Mouse (Mus musculus) kidney, postnatal 14 days (tissue): ENCODE results near the gene Nploc4.
"Not testable (repeated sequence)": the region's sequence is repeated elsewhere in the genome, so short reads cannot be mapped to it uniquely, and the experiment has no call there.

Source experiments
- DNase-seq: peaks from one replicate; pipeline ENCODE4 v3.0.0; 2022; ENCODE audit warnings: mixed read lengths

The Nploc4 gene

DNA sequence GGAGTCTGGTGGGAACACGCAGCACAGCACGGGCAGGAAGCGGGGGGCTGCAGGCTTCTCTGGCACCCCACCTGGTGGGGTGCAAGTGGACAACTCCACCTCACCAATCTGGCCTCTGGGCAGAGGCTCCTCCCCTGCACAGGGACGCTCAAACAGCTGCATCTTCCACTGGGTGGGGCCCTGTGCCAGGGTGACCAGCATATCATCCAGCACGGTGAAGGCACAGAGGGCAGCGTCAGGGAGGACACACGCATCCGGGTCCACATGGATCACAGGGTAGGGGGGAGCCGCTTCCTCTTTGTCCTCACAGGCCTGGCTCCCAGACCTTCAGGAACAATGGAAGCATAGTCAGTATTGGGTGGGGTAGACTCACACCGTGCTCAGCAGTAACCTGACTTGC is 60.2 kb downstream of the Nploc4 start:
- DNase-seq: no peak

DNA sequence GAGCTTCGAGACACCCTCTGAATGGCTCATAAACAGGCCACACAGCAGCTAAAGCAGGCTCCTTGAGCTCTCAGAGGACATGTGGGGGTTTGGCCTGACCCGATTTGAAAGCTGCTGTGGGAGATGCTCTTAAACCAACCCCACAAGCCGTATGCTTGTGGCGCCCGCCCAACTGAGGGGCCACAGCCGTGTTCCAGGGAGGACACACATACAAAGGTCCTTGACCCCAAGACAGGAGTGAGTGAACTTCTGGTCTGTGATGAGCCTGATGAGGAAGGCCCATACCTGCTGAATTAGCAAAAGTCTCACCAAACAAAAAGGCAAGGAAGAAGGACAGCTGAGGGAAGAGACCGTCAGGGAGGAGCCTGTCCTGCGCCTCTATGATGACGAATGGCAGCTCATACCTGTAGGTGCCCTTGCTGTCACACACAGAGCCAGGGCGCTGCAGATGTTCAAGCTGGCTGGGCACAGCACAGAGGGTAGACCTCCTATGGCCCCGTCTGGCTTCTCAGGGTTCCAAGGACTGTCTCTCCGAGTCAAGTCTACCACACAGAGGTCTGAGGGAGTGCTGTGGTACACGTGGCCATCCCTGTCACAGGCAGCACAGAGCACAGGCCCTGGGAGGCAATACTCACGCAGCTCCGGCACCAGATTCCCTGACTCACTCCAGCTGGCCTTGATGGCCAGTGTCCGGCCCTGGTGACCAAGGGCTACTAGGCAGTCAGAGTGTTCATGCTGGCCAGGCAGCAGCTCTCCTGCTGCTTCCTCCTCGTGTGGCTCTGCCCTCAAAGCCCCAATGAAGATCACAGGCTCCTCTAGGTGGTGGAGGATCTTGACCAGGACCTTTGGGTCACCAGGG is 61.0 kb downstream of the Nploc4 start:
- no peak for DNase-seq

DNA sequence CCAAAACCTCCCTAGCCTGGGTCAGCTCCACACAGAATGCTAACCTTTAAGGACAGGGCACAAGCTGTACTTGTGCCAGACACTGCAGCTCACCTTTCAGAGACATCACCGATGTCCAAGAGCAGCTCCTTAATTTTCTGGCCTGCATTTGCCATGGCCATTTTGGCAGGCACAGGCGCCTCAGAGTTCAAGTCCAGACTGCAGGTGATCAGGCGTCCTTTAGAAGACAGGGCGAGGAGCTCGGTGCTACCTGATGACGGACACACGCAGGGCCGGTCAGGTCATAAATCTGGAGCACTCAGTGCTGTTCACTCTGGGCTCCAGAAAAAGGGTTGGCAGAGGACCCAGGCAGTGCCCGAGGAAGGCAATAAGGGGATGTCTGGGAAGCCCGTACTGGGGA is 62.2 kb downstream of the Nploc4 start:
- no peak for DNase-seq

DNA sequence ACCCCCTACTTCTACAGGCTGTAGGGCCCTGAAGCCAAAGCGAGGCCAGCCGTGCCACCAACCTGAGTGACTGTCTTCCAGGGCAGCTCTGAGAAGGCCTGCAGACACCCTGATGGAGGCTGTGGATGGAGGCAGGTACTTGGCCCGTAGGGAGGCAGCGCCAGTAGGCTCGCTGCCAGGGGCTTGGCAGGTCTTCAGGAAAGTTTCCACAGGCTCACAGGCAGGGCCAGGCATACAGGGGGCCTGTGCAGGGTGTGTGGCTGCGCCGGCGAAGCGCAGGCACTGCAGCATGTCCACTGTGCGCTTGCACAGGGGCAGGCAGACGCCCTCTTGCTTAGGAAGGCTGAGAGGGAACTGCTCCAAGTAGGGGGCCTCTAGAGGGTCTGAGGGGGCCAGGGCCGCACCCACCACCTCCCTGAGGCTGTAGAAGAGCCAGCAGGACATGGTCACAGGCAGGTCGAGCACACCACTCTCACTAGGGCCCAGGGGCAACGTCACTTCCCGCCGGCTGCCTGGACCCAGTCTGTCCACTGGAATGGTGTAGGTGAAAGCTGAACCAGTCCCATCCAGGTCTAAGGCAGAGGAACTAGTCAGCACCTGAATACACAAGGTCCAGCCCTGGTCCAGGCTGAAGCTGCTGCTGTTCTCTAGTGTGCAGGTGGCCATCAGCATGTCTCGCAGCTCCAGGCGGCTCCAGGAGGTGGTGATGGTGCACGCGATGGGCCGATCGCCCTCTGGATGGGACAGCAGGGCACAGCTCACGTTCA is 63.5 kb downstream of the Nploc4 start:
- DNase-seq: peak; percentile 44

DNA sequence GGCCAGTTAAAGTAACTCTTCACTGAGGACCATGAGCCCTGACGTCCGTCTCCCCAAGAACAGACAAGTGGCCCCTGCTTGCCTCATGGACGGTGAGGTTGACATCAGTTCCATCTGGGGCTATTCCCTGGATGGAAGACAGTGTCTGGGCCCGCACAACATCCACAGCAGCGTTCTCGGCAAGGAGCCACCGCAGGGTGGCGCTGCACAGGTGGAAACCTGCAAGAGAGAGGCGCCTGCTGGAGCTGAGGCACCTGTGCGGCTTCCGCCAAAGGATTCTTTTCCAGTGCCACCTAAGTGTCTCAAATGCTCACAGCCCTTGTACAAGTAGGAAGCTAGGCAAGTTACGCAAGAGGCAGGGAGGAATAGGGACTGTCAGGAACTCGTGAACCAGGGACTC is 64.5 kb downstream of the Nploc4 start:
- DNase-seq: no peak

DNA sequence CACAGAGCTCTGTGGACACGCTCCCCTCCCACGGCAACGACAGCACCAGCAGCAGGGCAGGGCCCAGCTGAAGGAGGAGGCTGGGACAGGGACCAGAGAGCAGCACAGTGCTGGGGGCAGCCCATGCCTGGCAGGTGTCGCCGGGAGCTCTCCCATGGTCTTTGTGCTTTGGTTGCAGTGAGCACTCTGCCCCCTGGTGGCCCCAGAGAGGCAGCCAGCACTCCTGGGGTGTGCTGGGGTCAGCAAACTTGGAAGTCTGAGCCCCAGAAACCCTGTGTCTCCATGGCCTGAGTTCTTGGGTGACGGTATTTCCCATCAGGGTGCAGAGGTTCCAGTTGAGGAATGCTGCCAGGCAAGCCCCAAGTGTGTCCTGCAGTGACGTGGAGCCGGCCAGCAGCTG is 67.9 kb downstream of the Nploc4 start:
- DNase-seq: peak; percentile 81

DNA sequence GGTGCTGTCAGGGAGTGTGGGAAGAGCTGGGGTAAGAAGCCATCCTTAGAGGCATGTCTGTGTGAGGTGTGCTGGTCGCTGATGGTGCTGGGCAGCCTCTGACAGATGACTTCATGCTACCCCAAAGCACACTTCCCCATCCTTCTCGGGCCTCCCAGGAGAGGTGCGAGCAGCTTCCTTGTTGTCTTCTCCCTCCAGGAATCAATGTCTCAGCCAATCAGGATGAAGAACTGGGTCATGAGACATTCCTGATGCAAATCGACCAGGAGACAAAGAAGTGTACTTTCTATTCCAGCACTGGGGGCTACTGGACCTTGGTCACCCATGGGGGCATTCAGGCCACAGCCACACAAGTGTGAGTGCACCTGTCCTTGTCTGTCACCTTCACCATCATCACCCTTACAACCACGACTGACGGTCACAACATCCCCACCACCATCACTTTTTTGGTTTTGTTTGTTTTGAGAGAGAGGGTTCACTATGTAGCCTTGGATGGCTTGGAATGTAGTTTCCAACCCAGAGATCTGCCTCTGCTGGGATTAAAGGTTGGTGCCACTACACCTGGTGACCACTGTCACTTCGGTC is 71.0 kb downstream of the Nploc4 start:
- no peak for DNase-seq

DNA sequence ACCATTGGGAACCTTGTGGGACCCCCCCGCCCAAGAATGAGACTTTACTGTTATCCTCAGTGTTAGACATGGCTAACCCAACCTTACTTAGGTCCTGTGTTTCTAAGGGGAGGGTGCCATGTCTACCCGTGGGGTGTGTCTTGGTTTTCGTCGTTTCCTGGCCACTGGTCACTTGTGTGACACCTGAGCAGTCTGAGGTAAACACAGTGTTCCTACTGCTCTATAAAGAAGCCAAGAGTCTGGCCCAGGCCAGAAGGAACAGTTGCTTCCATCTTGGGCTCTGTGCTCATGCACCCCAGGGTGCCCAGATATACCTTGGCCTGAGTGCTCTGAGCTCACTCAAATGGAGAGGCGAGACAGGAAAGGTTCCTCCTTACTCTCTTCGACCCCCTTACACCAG is 74.6 kb downstream of the Nploc4 start:
- no peak for DNase-seq

DNA sequence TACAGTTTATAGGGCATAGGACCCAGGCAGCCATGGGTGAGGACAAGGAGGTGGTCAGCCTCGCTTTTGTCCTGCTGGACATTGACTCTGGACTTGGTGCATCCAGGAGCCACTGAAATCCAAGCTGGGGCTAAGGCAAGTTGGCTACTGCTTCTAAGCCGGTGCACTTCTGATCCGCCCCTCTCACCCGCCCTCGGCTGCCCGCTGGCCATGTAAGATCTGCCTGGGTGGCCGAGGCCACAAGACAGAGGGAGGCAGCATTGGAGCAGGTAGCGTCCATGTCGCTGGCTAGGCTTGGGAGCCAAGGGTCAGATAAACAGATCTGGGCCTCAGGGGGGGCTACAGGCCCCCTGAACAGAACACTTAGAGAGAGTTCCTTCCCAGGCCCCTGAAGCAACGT is 76.2 kb downstream of the Nploc4 start, which contains the start of gene Fscn2:
TSS of gene Fscn2 (plus strand) at position 240 of the 400 bp plus-strand sequence.
- DNase-seq: no peak

DNA sequence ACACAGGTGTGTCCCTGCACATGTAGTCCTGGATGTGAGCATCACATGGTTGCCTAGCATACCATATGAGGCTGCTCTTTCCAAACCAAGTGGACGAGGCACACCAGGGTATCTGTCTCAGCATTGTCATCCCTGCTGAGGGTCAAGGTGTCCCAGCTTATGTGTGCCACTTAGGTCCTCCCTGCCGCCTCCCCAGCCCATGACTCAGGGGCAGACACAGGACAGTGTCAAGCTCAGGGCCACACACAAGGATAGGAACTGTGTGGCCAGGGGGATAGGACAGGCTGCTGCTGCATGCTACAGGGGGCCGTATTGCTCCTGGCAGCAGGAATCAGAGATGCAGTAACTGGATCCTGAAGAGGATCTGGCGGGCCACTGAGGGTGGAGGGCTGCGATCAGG is 76.8 kb downstream of the Nploc4 start:
- no peak for DNase-seq

DNA sequence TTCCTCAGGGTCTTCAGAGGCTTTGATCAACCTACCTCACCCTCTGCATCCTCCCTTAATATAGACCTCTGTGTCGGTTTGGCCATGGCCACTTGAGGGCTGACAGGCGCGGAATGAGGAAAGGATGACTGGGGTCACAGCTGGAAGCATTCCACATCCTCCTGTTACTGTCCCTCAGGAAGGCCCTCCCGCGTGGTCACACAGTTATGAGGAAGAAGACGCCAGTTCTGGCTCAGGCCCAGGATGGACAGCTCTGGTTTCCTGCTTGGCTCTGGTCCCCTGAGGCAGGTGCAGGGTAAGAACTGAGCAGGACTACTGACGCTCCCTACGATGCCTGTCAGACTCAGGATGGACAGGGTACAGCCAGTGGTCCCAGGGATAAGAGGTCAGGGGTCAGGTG is 77.4 kb downstream of the Nploc4 start:
- DNase-seq: peak; percentile 80

DNA sequence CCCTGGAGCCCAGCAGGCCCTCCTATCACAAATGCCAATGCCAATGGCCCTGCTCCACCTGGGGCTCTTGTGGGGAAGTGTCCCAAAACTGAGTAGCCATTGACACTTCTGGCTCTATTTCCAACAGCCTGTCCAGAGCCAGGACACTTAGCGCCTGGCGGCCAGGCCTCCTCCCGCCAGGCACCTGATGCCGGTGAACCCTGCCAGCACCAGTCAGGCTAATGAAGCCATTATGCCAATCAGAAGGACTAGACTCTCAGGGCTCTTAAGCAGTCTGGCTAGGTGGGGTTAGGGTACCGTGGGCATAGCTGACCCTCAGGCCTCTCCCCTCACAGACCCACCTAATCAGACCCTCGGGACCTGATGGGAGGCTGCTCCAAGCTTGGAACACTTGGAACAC is 78.1 kb downstream of the Nploc4 start:
- no peak for DNase-seq

DNA sequence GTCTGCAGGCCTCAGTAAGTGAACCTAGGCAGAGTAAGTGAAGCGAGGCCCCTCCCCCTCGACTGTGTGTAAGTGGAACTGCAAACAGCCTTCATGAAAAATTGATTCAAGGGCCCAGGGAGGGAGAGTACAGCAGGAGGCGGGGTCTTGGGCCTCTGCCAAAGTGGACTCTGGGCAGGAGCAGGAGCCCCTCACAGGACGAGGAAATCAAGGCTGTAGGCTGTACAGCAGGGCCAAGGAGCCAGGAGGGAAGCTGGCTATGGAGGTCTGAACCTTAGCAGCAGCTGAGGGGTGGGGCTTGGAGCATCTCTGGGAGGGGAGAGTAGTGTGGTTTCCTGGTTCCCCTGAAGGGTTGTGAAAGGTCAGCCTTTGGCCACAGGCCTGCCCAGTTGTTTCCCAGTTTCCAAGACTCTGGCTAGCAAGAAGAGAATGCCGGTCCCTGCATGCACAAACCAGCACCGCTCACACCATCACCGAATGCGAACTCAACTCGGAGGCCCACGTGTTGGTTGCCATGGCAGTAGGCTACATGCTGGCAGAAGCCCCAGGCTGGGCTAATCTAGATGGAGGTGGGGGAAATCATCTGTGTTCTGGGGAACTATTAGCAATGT is 79.6 kb downstream of the Nploc4 start:
- DNase-seq: peak; percentile 80

DNA sequence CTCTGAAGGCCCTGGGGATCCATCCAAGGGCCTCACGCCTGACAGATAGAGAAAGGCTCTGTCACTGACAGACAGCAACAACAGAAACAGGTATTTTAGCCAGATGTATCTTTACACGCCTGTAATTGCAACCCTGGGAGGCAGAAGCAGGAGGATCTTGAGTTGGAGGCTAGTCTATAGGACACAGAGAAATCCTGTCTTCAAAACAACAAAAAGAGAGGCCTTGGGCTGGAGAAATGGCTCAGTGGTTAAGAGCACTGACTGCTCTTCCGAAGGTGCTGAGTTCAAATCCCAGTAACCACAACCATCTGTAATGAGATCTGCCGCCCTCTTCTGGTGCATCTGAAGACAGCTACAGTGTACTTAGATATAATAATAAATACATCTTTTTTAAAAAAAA is 80.6 kb downstream of the Nploc4 start:
- no peak for DNase-seq

DNA sequence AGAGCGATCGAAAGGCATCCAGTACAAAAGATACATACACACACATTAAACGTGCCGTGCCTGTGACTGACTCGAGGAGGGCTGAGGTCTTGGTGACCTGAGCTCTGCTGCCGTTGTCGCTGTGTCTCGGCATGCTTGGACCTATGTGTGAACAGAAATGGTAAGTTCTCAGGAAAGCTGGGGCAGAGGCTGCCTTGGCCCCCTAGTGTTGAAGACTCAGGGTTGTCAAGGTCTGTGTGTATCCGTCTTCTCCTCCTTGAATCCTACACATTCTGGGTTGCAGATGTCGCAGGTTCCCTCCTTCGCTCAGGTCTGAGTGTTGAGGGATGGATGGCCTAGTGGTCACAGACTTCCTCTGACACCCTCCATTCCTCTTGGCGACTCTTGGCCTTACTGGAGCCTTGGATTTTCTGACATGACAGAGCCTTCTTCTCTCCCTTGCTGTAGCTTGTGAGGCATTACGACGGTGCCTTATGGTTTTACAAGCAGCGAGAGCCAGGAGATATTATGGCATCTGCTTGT is 81.1 kb downstream of the Nploc4 start:
- DNase-seq: no peak

DNA sequence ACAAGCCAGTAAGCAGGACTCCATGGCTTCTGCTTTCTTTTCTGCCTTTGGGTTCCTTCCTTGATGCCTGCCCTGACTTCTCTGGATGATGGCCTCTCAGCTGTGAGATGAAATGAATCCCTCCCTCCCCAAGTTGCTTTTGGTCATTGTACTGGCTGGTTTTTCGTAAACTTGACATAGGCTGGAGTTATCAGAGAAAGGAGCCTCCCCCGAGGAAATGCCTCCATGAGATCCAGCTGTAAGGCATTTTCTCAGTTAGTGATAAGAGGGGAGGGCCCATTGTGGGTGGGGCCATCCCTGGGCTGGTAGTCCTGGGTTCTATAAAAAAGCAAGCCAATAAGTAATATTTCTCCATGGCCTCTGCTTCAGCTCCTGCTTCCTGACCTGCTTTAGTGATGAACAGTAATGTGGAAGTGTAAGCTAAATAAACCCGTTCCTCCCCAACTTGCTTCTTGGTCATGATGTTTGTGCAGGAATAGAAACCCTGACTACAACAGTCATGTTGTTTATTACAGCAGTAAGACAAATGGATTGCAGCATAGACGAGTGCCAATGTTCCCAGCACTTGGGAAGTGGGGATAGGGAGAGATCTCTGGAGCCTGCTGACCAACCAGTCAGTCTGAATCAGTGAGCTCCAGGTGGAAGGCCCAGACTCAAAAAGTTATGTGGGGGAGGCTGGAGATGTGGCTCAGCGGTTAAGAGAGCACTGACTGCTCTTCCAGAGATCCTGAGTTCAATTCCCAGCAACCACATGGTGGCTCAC is 82.0 kb downstream of the Nploc4 start:
- DNase-seq: peak; percentile 38

DNA sequence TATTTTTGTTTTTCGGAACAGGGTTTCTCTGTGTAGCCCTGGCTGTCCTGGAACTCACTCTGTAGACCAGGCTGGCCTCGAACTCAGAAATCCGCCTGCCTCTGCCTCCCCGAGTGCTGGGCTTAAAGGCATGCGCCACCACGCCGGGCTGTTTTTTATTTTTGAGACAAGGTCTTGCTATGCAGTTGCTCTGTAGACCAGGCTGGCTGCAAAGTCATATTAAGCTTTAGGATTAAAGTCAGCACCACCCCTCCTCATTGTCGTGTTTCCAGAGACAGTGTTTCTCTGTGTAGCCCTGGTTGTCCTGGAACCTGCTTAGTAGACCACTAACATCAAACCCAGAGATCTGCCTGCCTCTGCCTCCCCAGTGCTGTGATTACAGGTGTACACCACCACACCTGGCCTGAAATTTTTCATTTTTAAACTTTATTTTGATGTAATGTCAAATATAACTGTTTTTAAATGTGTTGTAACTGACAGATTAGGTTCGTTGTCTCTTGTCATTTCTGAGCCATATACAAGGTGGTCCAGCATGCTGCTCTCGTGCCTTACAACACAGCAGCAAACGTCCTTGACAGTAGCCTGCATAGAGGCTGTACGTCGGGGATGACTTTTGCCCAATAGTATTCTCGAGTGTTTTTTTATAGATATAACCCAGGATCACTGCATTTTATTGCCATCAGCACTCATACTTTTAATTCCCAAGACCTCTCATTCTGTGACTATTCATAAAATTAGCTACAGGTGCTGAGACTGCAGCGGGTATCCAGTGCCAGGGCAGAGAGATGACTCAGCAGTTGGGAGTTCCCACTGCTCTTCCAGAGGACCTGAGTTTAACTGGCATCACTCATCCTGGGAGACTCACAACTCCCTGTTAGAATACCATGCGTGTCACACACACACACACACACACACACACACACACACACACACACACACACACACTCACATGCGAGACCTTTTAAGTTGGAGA is 82.9 kb downstream of the Nploc4 start:
- no peak for DNase-seq

DNA sequence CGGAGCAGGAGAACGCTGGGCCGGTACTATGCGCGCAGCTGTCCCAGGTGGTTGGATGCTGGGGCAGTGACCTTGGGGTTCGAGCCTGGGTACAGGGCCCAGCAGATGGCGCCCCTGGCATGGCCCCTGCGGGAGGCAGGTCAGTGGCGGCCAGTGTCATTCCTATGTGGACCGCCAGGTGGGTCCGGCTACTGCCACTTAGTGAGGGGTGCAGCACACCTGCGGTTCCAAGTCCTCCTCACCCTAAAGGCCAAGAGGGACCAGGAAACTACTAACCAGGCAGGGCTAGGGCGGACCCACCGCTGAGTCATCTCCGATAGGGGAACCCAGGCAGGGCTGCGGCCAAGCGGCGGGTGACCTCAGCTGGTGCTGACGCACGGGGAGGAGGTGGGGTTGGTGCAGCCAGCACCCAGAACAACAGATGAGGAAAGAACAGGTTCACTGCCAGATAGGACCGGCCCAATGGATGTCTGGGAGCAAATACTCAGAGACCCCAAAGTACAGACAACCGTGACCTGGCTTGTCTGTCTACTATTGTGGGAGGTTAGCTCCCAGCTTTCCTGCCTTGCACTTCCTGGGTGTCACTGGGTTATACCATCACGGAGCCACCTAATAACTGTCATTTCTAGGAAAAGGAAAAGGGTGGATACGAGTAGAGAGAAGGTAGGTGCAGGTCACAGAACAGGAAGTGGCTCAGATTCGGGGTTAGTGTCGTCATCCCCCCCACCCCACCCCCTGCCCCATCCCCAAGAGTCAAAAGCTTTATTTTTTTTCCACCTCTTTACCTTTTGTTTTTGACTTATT is 83.8 kb downstream of the Nploc4 start:
- DNase-seq: peak; percentile 89

DNA sequence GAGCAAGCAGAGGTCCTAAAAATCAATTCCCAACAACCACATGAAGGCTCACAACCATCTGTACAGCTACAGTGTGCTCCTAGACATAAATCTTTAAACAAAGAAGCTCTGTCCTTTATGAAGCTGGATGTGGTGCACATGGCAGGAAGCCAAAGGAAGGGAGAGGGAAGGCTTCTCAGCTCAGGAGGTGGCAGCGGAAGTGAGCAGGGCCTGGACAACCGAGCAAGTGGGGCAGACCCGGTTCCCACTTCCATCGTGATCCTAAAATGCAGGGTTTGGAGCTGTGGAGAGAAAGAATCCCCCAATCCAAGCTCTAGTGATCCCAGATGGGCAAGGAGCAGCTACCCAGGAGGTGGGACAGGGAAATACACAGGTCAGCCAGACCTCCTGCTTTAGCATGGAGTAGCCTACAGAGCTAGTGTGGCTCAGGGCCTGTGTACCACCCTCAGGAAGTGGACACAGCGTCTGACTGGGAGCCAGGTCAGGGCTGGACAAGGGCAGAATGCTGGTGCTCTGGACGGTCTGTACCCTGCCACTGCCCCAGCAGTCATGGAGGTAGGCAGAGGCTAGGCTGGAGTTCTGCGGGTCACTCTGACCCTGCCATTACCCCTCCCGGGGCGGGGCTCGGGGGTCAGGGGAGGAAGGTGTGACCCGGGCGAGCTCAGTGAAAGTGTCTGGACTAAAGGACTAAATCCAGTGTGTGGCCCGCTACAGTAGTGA is 84.8 kb downstream of the Nploc4 start:
- DNase-seq: peak; percentile 71

DNA sequence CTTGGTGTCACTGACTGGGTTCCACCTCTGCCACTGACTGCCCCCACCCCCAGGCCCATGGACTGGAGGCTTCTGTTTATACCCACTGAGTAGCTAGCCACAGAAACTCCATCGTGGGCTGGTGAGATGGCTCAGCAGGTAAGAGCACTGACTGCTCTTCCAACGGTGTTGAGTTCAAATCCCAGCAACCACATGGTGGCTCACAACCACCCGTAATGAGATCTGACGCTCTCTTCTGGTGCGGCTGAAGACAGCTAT is 85.5 kb downstream of the Nploc4 start:
- DNase-seq: not testable (repeated sequence)
